Mouse (Mus musculus) 3T3-L1 (cell line): ENCODE measurements around the gene Frmd8.
A peak's percentile ranks its signal among the peaks of the same experiment; 100 is the strongest.

Experiments
- DNase-seq: peaks from one replicate; pipeline ENCODE4 v3.0.0-alpha.2; 2015; ENCODE audit warnings: low read depth, low spot score

The Frmd8 gene

GRCm38 (mm10) chr19:5849843-5850527, 25.1 kb downstream of the Frmd8 start:
- peak; percentile 98 for DNase-seq

- DNase-seq = peak; percentile 72
These were observed 26.0 kb downstream of the Frmd8 start for GRCm38 (mm10) chr19:5848826-5849672.

DNA sequence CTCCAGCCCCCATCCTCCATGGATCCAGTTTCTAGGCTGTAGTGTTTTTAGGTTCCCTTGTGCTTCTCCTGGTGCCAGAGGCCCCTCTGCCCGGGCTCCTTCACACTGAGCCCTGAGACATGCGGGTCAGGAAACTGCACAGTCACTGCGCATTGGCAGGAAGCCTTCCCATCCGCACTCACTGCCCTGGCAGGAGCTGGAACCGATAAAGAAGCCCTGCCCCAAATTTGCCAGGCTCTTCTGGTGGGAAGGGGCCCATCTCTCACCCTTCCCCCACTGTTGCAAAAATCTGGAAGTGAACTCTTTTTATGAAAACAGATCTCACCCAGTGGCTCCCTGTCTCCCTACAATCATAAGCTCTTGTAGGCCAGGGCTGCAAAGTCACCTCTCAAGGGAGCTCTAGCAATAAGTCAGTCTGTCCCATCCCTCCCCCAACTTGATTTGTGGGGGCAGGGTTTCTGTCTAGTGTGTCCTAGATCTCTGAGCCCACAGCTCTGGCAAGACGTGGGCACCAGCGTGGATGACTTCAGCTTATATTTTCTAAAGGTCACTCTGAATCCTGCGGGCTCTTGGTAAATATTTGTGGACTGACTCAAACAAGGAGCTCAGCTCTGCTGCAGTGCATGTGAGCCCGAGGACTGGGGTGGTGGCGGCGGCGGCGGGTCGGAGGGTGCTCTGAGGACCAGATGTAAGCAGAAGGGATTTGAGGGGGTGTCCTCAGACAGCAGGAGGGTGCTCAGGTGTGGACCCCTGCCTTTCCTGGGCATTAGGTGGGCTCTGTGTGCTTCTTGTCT, 26.8 kb downstream of the Frmd8 start:
- DNase-seq = peak; percentile 97

DNA sequence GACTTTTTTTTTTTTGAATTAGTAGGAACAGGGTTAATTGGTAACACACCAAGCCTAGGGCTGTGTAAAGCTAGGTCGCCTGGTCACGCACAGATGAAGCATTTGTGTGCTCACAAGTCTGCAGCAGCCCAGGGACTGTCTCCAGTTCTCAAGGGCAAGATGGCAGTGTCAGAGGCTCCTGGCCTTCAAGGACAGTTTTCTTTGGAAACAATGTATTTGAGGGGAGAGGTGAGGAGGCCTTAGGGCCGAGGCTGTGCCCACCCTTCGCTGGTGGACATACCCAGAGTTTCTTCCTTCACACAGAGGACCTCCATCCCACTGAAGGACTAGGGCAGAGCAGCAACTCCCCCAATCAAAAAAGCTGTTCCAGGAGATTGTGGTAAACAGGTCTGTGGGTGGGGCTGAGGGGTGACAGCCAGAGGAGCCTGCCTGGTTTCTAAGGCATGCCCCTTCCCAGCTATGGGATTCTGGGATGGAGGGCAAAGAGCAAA, 27.7 kb downstream of the Frmd8 start:
- DNase-seq = peak; percentile 78

DNA sequence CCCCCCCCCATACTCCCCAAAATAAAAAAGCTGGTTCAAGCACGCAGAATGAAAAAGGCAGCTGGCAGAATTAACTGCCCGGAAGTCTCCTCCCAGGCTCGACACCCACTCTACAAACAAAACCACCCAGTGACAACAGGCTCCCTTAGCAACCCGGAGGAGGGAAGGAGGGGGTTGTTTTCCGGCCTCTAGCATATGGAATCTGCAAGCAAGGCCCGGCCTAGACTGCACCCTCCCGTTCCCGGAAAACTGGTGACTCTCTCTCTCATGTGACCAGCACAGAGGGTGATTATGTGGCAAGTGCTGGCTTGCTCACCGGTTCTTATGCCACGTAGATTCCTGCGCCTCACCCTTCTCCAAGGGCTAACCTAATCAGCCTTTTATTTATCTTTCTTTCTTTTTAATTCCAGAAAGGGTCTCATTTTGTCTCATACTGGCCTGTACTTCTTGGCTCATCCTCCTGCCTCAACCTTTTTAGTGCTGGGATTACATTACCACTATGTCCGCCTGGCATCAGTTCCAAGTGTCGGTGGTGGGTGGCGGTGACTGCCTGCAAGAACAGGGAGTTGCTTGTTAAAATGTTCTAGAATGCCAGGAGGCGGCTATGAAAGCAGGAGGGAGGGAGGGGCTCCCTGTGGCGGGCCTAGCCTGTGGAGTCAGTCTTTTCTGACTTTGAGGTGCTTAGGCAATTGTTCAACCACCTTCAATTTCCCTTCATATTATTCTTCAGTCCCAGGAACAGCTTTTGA, 28.3 kb downstream of the Frmd8 start:
- peak; percentile 99 for DNase-seq

GRCm38 (mm10) chr19:5846154-5846553, 28.9 kb downstream of the Frmd8 start:
- DNase-seq = no peak

DNA sequence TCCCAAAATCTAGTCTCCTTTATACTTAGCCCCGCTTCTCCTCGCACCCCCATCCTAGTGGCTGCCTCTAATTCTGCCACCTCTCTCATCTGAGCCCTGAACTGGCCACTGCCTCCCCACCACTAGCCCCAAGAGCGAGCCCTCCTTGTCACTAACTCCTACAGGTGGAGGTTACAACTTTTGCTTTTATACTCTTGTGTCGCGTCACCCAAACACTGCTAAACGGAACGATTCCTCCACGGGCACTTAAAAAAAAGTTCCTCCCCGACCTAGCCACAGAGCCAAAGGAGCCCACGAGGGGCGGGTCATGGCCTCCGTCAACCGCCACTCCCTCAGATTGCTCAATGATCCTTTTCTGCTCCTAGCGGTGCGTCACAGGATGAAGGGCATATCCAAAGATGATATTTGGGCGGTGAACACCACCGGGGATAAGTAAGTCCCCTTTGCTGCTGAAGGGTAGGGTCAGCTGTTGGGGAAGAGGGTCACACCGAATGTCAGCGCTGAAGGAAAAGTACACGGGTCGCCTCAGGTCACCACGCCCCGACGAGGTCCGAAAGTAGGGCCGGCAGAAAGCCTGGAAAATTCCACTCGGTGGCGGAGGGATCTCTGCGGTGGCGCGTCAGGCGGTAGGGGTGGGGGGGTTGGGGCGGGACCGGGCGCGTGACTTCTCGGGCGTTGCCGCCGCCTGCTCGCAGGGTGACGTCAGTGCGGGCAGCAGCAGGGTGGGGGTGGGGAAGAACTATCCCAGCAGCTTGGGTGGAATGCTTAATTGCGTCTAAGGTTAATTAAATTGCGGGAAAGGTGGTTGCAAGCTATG, 29.5 kb downstream of the Frmd8 start:
- DNase-seq = peak; percentile 99

- DNase-seq = no peak
These were observed 30.2 kb downstream of the Frmd8 start for GRCm38 (mm10) chr19:5844831-5845318.

GRCm38 (mm10) chr19:5843781-5844691, 31.0 kb downstream of the Frmd8 start:
- DNase-seq = peak; percentile 65

- DNase-seq = peak; percentile 87
These were observed 32.0 kb downstream of the Frmd8 start for GRCm38 (mm10) chr19:5842785-5843730.

DNA sequence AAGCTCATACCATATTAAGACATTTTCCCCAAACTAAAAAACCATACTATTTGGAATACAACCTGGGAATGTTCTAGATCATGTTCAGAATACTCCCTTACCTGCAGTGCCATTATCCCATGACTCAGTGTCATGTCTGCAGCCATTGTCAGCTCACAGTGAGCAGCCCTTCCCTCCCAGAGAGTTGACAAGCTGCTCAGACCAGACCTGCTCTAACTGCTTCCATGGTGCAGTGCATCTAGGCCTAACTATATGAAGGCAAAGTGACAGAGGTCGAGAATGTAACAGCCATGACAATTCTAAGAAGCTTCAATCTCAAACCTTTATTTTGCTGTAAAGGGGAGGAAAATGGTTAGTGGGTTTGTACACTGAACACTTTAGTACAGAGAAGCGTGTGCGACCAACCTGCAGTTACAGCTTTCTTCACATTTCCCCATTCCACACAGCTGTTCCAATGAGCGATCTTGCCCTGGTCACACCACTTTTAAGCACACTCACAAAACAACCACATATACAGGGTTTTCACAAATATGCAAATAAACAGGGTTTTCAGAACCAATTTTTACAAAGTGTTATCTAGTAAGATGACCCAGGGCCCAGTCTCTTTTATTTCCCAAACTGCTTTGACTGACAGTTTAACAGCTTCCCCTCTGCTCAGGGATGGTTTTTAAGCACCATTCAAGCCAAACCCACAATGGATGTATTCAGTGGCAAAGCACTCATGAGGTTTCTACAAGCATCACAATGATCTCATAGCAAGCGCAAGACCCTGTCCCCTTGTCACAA, 32.9 kb downstream of the Frmd8 start:
- DNase-seq = peak; percentile 83

GRCm38 (mm10) chr19:5841389-5841946, 33.6 kb downstream of the Frmd8 start:
- DNase-seq = peak; percentile 90

DNA sequence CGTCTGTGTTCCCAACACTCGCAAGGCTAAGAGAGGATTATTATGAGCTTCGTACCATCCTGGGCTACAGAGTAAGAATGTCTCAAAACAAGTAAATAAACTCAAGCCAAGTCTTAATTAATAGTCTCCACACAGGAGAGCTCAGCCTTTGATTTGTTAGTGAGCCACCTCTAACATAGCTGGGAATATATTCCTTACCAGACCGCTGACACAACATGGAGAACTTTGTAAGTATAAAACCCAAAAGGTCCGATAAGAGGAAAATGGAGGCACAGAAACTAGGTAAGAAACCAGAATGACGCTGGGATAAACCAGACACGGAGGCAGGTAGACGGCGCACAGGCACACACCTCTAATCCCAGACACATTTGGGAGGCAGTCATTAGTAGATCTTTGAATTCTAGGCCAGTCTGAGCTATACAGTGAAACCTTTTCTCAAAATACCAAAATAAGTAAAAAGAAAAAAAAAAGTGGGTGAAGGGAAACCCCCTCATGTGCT, 34.1 kb downstream of the Frmd8 start:
- peak; percentile 79 for DNase-seq

DNA sequence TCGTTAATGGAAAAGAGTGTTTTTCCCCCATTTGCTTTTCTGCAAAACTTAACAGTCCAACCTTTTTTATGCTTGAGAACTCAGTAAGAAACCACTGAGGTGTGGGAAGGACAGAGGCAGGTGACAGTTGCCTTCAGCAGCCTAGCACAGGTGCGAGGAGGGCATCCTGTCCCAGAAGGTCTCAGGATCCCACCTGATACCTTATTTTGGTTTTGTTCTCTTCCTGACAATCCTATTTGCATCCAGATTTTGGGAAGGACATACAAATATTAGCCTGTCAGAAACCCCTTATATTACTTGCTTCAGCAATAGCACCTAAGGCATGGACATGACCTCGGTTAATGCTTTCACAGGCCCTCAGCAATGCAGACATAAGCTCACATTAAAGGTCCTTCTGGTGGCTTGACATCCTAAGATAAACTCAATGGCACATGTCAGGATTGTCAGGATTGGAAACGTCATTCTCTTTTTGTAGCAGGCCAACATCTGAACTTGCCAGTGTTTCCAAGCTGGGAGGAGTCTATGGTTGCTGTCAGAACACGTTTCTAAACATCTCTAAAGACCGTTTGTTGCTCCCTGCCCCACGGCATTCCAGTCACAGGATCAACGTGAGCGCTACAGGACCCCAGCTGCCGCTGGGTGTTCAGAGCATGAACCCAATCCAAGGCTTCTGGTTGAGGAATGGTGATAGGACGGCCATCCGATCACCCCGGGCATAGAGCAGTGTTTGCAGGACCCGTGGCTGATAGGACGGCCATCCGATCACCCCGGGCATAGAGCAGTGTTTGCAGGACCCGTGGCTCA, 34.8 kb downstream of the Frmd8 start:
- DNase-seq = no peak

DNA sequence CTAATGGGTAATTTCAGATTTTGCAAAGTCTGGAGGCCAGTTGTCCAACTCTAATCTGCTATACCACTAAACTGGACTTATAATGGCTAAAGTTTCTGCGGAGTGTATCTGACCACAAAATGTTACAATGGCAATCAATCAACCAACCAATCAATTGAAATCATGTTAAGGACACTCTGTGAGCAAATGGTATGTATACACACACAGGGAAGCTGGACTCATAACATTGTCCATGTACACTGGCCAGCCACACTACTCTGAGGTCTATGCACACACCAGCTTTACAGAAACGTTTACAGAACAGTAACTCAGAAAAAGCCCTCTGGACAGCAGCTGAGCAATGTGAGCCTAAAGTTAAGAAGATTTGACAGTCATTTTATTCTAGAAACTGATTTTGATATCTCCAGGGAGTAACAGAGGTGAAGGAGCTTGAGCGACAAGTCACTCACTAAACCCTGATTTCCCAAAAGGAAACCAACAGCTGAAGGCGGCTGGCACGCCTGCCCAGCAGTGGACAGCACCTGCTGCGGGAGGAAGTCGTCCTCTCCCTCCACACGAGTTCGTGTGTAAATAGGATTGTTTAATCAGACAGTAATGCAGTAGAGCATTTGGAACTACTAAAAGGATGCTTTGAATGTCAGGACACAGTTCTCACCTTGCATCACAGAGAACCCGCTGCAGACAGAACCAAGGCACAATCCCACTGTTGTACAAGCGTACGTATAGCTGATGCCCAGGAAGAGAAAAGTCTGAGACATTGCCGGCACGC, 35.6 kb downstream of the Frmd8 start:
- peak; percentile 85 for DNase-seq
